Mouse (Mus musculus) cerebellum, adult (tissue): Measurements from ENCODE around the gene Nexn.
"Not testable (repeated sequence)": the region's sequence is repeated elsewhere in the genome, so short reads cannot be mapped to it uniquely, and the experiment has no call there.

Experiments used
- ATAC-seq: cut with Nextera tagmentation; 2 replicates; pipeline ENCODE4 v1.9.2; 2017; ENCODE audit warnings: mild to moderate bottlenecking, moderate library complexity, mixed read lengths; ENCODE audit not compliant: insufficient number of reproducible peaks, low FRiP score, low TSS enrichment

Nexn gene

DNA sequence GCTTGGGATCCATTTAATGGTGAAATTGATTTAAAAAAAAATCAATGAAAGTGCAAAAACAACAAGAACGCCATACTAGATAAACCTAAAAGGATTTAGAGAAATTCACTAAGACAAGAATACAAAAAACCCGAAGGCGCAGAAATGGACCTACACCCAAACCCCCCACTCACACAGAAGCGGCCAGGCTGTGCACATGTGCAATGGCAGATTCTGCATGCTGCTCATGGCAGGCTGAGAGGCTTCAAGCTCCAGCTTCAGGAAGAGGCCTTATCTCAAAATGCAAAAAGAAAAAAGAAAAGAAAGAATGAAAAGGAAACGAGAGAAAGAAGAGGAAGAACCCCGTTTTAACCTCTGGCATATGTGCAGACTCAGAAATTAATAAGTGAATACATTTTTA is 62.7 kb downstream of the Nexn start:
- ATAC-seq, result no peak

DNA sequence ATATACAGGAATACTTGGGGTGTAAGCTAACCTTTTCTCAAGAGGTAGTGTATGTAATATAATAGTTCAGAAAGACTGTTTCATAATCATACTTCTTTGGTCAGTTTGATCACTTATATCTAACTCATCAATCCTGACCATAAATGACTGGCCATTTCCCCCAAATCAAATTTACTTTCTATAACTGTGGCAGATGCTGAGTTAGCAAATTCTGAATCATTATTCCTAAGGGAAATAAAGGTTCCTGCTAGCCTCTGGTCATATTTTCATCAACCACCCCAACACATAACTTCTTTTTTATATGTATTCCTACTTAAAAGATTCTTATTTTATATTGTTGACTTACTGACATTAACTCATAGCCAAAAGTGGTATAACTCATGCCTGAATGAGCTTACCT is 63.2 kb downstream of the Nexn start:
- ATAC-seq, result no peak

DNA sequence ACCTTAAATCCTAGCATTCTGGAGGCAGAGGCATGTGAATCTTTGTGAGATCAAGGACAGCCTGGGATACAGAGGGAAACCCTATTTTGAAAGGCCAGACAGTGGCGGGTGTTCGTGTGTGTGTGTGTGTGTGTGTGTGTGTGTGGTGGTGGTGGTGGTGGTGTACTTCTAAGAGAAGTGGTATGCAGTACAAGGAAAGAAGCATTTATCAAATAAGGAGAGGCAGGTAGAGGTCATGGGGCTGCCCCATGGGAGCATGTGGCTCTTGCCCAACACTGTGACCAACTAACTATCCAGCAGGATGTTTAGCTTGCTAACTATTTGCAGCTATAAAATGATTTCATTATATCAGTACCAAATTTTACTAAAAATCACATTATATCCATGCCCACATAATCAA is 64.5 kb downstream of the Nexn start:
- ATAC-seq, result no peak

- no peak for ATAC-seq
Observed at GRCm38 (mm10) chr3:152201181-152201580, 65.0 kb downstream of the Nexn start.

GRCm38 (mm10) chr3:152199125-152199524 is 67.0 kb downstream of the Nexn start:
- no peak for ATAC-seq

DNA sequence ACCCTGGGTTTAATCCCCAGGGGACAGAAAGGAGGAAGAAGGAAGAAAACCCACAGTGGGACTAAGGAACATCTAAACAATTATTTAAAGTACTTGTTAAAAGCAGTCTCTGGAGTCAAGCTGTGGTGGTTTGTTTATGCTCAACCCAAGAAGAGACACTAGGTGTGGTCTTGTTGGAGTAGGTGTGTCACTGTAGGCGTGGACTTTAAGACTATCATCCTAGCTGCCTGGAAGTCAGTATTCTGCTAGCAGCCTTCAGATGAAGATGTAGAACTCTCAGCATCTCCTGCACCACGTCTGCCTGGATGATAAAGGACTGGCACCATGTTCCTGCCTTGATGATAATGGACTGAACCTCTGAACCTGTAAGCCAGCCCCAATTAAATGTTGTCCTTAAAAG is 68.9 kb downstream of the Nexn start:
- ATAC-seq, result not testable (repeated sequence)

- ATAC-seq, result peak; percentile 98
Observed at GRCm38 (mm10) chr3:152193635-152194097, 72.5 kb downstream of the Nexn start.

DNA sequence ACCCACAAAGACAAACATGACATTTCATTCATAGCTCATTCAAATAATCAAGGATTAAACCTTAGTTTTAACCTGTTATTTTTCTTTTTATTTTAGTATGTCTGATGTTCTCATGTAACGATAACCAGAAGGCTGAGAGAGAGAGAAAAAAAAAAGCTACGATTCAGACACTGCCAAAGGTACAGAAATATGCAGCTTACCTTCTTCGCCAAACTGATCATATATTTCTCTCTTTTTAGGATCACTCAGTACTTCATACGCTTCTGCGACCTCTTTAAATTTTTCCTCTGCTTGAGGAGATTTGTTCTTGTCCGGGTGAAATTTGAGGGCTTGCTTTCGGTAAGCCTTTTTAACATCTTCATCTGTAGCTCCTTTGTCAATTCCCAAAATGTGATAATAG is 73.0 kb downstream of the Nexn start:
- no peak for ATAC-seq

GRCm38 (mm10) chr3:152192238-152192931 is 73.8 kb downstream of the Nexn start:
- no peak for ATAC-seq

DNA sequence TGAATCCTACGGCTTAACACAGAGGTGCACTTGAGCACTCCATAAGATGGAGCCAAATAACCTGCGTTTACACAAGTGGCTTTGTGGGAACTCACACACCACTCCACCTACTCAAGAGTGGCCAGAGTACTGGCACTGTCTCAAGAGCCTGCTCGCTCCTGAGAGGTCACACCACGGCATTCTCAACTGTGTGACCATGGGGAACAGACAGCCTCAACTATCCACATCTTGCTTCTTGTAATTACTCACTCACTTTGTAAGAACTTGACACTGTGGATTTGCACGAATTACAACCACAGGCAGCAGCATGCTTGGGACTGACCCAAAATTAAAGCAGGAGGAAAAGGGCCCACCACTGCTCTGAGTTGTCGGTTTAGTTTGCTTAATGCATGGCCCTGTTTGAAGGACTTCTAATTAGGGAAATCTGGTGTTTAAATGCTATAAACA is 74.3 kb downstream of the Nexn start:
- peak; percentile 17; the same call in 1 of the 2 replicates for ATAC-seq

DNA sequence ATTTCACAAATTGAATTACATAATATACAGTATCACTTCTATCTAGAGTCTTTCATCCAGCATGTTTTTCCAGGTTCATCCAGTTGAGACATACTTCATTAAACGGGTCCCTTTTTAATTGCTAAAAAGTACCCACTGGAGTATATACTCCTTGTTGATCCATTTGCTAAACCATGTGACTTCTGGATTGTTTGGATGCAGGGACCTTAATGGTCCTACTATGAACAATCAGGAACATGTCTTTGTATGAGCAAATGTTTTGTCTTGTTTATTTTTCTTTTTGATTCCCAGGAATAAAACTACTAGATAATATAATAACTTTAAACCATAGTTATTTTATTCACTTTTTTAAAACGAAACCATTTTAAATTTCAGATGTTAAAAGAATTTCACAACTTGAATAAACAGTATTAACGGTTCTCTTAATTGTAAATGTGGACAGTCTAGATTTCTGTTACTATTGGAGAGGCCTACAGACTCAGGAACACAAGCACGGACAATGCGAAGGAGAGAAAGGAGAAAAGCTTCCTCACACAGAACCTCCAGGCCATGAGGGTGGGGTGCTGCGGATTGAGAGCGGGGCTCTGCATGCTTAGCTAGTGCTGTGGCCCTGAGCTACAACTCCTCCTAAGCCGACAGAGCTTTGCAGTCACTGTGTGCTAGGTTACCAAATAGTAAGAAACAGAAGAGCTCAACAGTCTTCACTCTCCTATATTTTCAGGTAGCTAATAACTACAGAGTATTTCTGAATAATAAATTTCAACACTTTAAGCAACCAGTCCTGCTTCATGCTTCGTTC is 75.3 kb downstream of the Nexn start:
- ATAC-seq, result no peak

GRCm38 (mm10) chr3:152189306-152189705 is 76.8 kb downstream of the Nexn start:
- ATAC-seq, result no peak
